Mouse (Mus musculus) stomach, embryonic 15.5 days (tissue): ENCODE measurements around the gene Ehd2. TPM values are rescaled to one million over a fixed set of nuclear protein-coding genes. Genes with fewer than 3 reads are reported as not detected.

Experiments
- ATAC-seq: fragments of 200-750 bp; cut with Nextera tagmentation; 2 replicates; pipeline ENCODE4 v1.8.0; 2017; ENCODE audit warnings: low read depth, moderate number of reproducible peaks, moderate TSS enrichment; ENCODE audit not compliant: insufficient read depth, low FRiP score
- H3K27ac ChIP-seq: fragments of 300-500 bp; sonication (generic); 2 replicates; pipeline ENCODE4 v1.5.1; 2015; ENCODE audit warnings: mild to moderate bottlenecking, inconsistent platforms
- H3K27me3 ChIP-seq: fragments of 300-500 bp; sonication (generic); replicated peaks from 2 replicates; pipeline ENCODE4 v1.6.1; 2015; ENCODE audit warnings: inconsistent platforms
- H3K36me3 ChIP-seq: fragments of 300-500 bp; sonication (generic); 2 replicates; pipeline ENCODE4 v1.6.1; 2015; ENCODE audit warnings: inconsistent platforms
- H3K4me1 ChIP-seq: fragments of 300-500 bp; sonication (generic); 2 replicates; pipeline ENCODE4 v1.6.1; 2015; ENCODE audit warnings: inconsistent platforms
- H3K4me2 ChIP-seq: fragments of 300-500 bp; sonication (generic); 2 replicates; pipeline ENCODE4 v1.6.1; 2015; ENCODE audit warnings: mild to moderate bottlenecking, inconsistent platforms
- H3K4me3 ChIP-seq: fragments of 300-500 bp; sonication (generic); replicated peaks from 2 replicates; pipeline ENCODE4 v1.5.1; 2015; ENCODE audit warnings: inconsistent platforms
- H3K9ac ChIP-seq: fragments of 300-500 bp; sonication (generic); 2 replicates; pipeline ENCODE4 v1.6.1; 2015; ENCODE audit warnings: inconsistent platforms
- H3K9me3 ChIP-seq: fragments of 300-500 bp; sonication (generic); 2 replicates; pipeline ENCODE4 v1.6.1; 2016; ENCODE audit warnings: inconsistent platforms
- WGBS: fragments of 180-500 bp; shearing (Covaris S2); methylation state at CpG from one replicate; pipeline ENCODE4 v1.1.7; 2015; 5-methylcytosine and 5-hydroxymethylcytosine counted together
- polyA plus RNA-seq: library from polyadenylated mRNA; unstranded; fragments of >200 nt; fragmentation: Nextera tagmentation; extraction: Ambion mirVana; gene quantifications from 2 replicates; pipeline ENCODE4 v1.2.1, GENCODE M21; 2015

The Ehd2 gene
- polyA plus RNA-seq, 1 experiment from 2014 or later, result 49.6 TPM

DNA sequence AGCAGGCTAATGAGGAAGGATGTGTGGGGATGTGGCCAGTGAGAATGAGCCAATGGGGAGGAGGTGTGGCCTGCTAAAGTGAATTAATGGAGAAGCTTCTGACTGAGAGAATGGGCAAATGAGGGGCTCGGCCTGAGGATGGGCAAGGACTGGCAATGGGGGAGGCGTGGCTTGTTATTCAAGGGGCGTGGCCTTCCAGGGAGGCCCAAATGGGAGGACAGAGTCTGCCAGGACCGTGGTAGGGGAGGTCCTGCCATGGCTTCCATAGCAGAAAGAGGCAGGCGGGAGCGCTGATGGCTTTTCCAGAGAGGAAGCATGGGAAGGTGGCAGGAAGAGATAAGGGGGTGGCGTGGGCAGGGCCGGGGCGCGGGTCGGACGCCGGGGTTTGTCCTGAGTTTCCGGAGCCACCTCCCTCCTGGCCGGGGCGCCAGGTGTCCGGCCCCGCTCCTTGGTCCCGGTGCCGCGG is 12.4 kb downstream of the Ehd2 start:
- WGBS, result 15% methylated on average over 21 of the region's 21 CpGs
- Histone ChIP-seq H3K9me3 (no peaks in the 10 kb centered on the region), H3K4me2 (peak overlapping the region; percentile 42), H3K4me1 (0 out of 2 replicates have a peak, but pooled peaks cover 6% of the 10 kb centered on the region), H3K4me3 (peak overlapping the region; percentile 17; the same call in 1 of the 2 replicates), H3K36me3 (peaks cover 48% of the 10 kb centered on the region), H3K27me3 (0 out of 2 replicates have a peak, but pooled peaks cover 3% of the 10 kb centered on the region), H3K27ac (peak overlapping the region; percentile 44; the same call in 1 of the 2 replicates), H3K9ac (no peak overlapping the region)
- ATAC-seq, result peak; percentile 54

DNA sequence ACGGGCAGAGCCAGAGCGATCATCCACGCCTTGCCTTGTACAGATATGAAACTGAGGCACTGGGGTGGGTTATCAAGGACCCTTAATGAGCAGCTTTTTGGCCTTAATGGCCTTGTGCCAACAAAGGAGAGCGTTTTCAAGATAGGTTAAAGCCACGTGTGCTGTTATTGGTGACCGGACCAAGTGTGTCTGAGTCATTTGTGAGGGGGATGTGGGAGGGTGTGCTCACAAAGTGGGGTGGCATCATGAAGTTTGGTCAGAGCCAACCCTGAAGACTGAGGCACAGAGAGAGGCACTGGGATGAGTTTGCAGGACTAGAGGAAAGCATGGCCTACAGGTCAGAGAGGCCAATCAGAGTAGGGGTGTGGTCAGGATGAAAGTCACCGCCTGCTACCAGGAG is 12.9 kb downstream of the Ehd2 start:
- Histone ChIP-seq H3K27me3 (0 out of 2 replicates have a peak, but pooled peaks cover 3% of the 10 kb centered on the region), H3K4me2 (no peak overlapping the region), H3K36me3 (peaks cover 50% of the 10 kb centered on the region), H3K9me3 (no peaks in the 10 kb centered on the region), H3K9ac (no peak overlapping the region), H3K4me3 (no peak overlapping the region), H3K4me1 (peaks cover 8% of the 10 kb centered on the region; the same call in 1 of the 2 replicates), H3K27ac (no peak overlapping the region)
- 0 out of 2 replicates have a peak, but pooled peaks have one; percentile 19 for ATAC-seq
- WGBS, result 88% methylated on average over 7 of the region's 7 CpGs

DNA sequence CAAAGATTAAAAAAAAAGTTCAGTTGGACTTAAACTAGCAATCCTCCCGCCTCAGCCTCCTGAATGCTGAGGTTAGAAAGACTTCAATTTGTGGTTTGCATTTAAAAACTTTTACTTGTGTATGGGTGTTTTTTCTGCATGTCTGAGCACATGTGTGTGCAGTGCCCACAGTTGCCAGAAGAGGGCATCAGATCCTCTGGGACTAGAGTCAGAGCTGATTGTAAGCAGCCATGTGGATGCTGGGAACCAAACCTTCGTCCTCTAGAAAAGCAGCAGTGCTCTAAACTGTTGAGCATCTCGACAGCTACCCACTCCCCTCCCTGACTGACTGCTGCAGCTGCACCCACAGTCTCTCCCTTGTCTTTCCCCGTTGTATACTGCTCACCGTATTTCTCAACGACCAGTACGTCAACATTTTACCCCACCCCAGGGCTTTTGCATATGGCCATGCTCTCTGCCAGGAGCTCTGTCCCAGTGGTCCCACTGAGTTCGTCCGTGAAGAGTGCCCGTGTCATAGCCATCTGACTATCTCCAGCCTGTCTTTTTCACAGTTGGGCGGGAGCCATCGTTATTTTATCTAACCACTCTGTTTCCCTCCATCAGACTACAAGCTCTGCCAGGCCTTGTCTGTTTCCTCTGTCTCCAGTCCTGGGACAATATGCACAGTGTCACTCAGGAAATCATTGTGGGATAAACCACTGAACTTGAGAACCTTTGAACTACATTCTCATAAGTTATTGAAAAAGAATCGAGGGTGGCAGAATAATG is 13.9 kb downstream of the Ehd2 start:
- ATAC-seq, result no peak

DNA sequence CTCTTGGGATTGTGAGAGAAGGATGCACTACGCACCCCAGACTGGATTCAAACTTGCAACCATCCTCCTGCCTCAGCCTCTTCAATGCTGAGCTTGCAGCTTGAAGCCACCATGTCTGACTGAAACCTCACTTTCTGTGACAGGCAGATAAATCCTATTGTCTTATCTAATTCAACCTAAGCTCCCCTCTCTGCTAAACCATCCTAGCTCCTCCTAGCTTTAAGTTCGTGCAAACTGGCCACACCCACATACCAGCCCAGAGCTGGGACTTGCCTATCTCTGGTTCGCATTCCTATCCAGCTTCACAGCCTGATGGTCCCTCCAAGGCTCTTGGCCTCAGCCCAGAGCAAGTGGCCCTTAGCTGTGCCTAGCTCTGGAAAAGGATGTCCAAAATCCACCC is 15.0 kb downstream of the Ehd2 start:
- H3K4me2 ChIP-seq, result no peak overlapping the region
- H3K9me3 ChIP-seq, result no peaks in the 10 kb centered on the region
- no peak overlapping the region for H3K27ac ChIP-seq
- H3K4me3 ChIP-seq, result no peak overlapping the region
- ATAC-seq, result peak; percentile 24; the same call in 1 of the 2 replicates
- no peak overlapping the region for H3K9ac ChIP-seq
- peaks cover 42% of the 10 kb centered on the region for H3K36me3 ChIP-seq
- H3K4me1 ChIP-seq, result peaks cover 25% of the 10 kb centered on the region
- H3K27me3 ChIP-seq, result 0 out of 2 replicates have a peak, but pooled peaks cover 2% of the 10 kb centered on the region
- 67% methylated on average over 3 of the region's 3 CpGs for WGBS

More for the DNA sequence above, 13.9 kb downstream of the Ehd2 start:
- Histone ChIP-seq H3K9me3 (no peaks in the 10 kb centered on the region), H3K4me3 (no peak overlapping the region), H3K4me2 (no peak overlapping the region), H3K36me3 (peaks cover 50% of the 10 kb centered on the region), H3K9ac (no peak overlapping the region), H3K27me3 (0 out of 2 replicates have a peak, but pooled peaks cover 3% of the 10 kb centered on the region), H3K4me1 (peaks cover 17% of the 10 kb centered on the region), H3K27ac (no peak overlapping the region)
- 85% methylated on average over 13 of the region's 13 CpGs for WGBS

DNA sequence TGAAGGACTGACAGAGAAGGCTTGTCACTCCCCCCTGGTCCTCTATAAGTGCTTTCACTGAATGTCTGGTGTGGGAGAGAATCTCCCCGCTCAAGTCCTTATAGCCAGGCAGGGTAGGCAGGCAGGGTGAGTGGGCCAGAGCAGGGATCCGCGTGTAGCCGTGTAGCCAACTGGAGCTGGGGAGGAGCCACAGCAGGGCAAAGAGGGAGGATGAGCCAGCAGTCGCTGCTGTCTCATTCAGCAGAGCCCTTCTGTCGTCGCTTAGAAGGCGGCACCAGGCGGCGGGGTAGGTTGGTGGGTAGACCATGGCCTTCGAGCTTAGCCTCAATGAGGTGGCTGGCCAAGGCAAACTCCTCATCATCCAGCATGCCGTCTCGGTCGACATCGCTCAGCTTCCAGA is 17.4 kb downstream of the Ehd2 start:
- no peak overlapping the region for H3K9ac ChIP-seq
- ATAC-seq, result no peak
- H3K36me3 ChIP-seq, result peaks cover 30% of the 10 kb centered on the region
- H3K9me3 ChIP-seq, result no peaks in the 10 kb centered on the region
- 80% methylated on average over 15 of the region's 15 CpGs for WGBS
- no peak overlapping the region for H3K4me3 ChIP-seq
- no peak overlapping the region for H3K27ac ChIP-seq
- peaks cover 27% of the 10 kb centered on the region for H3K4me1 ChIP-seq
- no peak overlapping the region for H3K4me2 ChIP-seq
- no peaks in the 10 kb centered on the region for H3K27me3 ChIP-seq

DNA sequence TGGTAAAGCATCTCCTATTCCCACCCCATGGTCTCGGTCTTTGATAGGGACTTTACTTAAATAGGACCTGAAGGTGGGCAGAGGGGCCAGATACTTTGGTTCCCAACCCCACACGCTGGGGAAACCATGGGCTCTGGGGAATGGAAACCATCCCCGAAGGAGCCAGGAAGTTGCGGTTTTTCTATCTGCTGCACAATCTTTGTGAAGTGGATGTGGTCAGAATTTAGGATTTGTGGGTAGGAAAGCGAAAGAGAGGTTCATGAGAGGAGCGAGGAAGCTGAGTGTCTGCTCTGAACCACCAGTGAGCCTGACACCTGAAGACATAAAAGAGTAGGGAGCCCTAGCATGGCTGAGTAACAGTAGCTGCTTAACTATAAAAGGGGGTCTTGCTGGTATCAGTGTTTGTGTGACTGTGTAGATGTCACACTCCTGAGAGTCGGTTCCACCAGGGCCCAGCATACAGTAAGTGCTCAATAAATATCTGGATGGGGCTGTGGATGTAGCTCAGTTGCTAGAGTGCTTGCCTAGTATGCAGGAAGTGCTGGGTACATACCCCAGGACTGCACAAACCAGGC is 18.1 kb downstream of the Ehd2 start:
- no peak for ATAC-seq
- Histone ChIP-seq H3K4me1 (peaks cover 32% of the 10 kb centered on the region), H3K4me3 (no peak overlapping the region), H3K9me3 (no peaks in the 10 kb centered on the region), H3K4me2 (peak overlapping the region; percentile 62), H3K27me3 (no peaks in the 10 kb centered on the region), H3K27ac (peak overlapping the region; percentile 77), H3K36me3 (peaks cover 26% of the 10 kb centered on the region), H3K9ac (no peak overlapping the region)
- 77% methylated on average over 7 of the region's 7 CpGs for WGBS

DNA sequence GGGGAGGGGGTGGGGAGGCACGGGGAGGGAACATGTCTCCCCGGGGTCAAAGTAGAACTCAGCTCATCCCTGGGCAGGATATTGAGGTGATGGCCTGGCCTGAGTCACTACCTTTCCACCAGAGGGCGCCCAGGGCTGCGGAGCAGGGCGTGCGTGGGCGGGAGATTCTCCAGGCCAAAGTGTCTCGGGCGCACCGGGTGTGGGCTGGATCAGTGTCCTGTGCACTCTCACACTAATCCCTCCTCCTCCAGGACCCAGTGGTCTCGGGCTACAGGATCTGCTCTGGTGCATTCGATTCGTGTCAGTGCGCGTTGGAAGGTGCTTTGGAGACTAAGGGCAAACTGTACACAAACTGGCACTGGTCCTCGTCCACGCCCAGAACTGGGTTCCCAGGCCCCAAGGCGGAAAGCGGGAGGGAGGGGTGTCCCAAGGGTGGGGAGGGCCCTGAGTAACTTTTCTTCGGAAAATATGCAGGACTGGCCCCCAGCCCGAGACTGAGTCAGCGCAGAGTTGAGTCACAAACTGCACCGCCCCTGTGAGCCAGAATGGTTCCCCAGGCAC is 18.9 kb downstream of the Ehd2 start:
- peaks cover 29% of the 10 kb centered on the region for H3K36me3 ChIP-seq
- H3K9me3 ChIP-seq, result no peaks in the 10 kb centered on the region
- H3K27me3 ChIP-seq, result no peaks in the 10 kb centered on the region
- peak overlapping the region; percentile 62 for H3K4me2 ChIP-seq
- no peak overlapping the region for H3K9ac ChIP-seq
- H3K27ac ChIP-seq, result peak overlapping the region; percentile 77
- WGBS, result 2% methylated on average over 23 of the region's 23 CpGs
- peak; percentile 67 for ATAC-seq
- peaks cover 36% of the 10 kb centered on the region for H3K4me1 ChIP-seq
- H3K4me3 ChIP-seq, result peak overlapping the region; percentile 28

DNA sequence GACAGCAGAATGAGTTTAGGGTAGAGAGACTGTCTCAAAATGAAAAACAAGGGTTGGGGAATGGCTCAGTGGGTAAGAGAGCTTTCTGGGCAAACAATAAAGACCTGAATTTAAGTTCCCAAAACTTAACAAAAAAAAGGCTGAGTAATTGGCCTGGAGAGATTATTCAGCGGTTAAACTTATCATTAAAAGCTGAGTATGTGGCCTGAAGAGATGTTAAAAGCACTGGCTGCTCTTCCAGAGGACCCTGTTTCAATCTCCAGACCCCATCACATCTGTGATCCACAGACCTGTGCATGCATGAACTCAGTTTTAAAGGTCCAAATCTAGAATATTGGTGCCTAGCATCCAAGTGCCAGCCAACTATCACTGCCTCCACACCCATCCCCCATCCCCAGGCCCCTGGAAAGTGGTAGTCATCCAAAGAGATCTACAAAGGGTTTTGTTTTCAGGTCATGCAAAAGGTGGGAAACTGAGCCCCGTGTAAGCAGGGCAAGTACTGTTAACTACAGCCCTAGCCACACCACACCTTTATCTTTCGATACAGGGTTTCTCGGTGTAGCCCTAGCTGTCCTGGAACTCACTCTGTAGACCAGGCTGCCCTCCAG is 19.6 kb downstream of the Ehd2 start:
- ATAC-seq, result no peak

DNA sequence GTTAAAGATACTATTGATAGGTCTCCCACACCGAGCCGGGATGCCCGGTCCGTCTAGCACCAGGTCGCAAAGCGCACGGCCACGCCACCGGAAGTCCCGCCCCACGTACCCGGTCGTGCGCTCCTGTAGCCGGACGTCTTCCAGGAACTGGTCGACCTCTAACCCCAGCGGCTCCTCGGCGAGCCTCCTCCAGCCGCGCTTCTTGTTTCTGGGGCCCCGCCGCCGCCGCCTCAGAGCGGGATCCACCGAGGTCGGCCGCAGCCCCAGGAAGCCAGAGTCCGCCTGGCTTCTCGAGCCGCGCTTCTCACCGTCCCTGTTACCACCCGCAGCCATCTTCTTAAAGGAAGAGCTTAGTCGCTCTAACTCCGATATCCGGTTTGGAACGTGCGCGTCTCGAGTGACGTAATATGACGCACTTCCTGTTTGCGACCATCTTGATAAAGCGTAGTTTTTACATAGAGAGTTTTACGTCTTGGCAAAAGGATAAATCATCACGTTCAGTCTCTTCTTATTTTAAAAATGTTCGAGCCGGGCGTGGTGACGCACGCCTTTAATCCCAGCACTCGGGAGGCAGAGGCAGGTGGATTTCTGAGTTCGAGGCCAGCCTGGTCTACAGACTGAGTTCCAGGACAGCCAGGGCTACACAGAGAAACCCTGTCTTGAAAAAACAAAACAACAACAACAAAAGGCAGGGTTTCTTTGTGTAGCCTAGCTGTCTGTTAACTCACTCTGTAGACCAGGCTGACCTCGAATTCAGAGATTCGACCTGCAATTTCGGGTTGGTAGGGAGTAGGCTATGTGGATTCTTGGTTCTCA is 21.4 kb downstream of the Ehd2 start, which contains the start of gene Nop53:
Gene Nop53 (minus strand): TSS at position 354 of the 816 bp plus-strand sequence.
- peak; percentile 86 for ATAC-seq
- Histone ChIP-seq H3K4me2 (peak within 1 kb of the TSS; percentile 75), H3K27ac (peak within 1 kb of the TSS; percentile 98), H3K4me1 (peaks cover 36% of the 10 kb centered on the region), H3K27me3 (no peaks in the 10 kb centered on the region), H3K9ac (peak within 1 kb of the TSS; percentile 78), H3K36me3 (peaks cover 38% of the 10 kb centered on the region), H3K9me3 (no peaks in the 10 kb centered on the region), H3K4me3 (peak within 1 kb of the TSS; percentile 88)
- 1% methylated on average over 59 of the region's 59 CpGs for WGBS

More for the DNA sequence above, 19.6 kb downstream of the Ehd2 start:
- peaks cover 36% of the 10 kb centered on the region for H3K4me1 ChIP-seq
- no peaks in the 10 kb centered on the region for H3K9me3 ChIP-seq
- 38% methylated on average over 4 of the region's 4 CpGs for whole genome bisulfite sequencing
- H3K4me2 ChIP-seq, result peak overlapping the region; percentile 62
- H3K4me3 ChIP-seq, result no peak overlapping the region
- peak overlapping the region; percentile 77 for H3K27ac ChIP-seq
- H3K9ac ChIP-seq, result no peak overlapping the region
- H3K27me3 ChIP-seq, result no peaks in the 10 kb centered on the region
- H3K36me3 ChIP-seq, result peaks cover 30% of the 10 kb centered on the region

DNA sequence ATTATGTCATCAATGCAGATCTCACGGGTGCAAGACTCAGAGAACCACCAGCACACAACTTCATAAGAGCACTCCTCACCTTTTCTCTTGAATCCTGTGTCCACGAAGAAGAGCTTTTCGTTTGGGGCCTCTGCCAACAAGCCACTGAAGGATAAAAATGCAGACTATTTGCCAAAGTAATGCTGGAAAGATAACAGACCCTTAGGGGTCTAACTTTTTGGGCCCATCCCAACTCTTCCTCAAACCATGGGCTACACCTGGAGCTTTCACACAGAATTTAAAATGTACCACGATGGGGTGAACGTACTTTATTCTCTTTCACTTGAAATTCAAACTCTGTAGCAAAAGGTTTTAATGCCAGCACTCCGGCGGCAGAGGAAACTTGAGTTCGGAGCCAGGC is 22.2 kb downstream of the Ehd2 start:
- Histone ChIP-seq H3K9me3 (no peaks in the 10 kb centered on the region), H3K9ac (peak overlapping the region; percentile 78), H3K4me1 (peaks cover 36% of the 10 kb centered on the region), H3K27ac (peak overlapping the region; percentile 98), H3K4me3 (peak overlapping the region; percentile 88), H3K4me2 (peak overlapping the region; percentile 75), H3K27me3 (no peaks in the 10 kb centered on the region), H3K36me3 (peaks cover 45% of the 10 kb centered on the region)
- no peak for ATAC-seq
- WGBS, result 6% methylated on average over 8 of the region's 8 CpGs

DNA sequence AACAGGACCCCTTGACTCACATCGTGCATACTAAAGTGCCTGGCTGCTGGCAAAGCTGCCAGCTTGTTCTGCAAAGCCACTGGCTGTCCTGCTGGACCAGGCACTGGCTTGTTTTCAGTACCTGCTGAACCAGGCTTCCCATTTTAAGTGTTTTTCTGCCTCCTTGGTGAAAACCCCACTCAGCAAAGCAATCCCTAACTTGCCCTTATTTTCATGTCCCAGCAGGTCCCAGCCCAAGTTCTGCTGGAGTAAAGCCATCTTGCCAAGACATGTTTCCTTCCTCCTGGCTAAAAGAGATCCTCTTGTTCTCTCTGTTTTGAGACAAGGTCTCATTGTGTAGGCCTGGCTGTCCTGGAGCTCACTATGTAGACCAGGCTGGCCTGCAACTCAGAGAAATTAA is 23.1 kb downstream of the Ehd2 start:
- no peak for ATAC-seq
- no peak overlapping the region for H3K9ac ChIP-seq
- H3K9me3 ChIP-seq, result no peaks in the 10 kb centered on the region
- 69% methylated on average over 1 of the region's 1 CpGs for WGBS
- H3K4me1 ChIP-seq, result peaks cover 33% of the 10 kb centered on the region
- H3K27ac ChIP-seq, result 0 out of 2 replicates have a peak overlapping the region, but pooled peaks have one; percentile 54
- H3K4me3 ChIP-seq, result 0 out of 2 replicates have a peak overlapping the region, but pooled peaks have one; percentile 3
- H3K36me3 ChIP-seq, result peaks cover 50% of the 10 kb centered on the region
- peak overlapping the region; percentile 16; the same call in 1 of the 2 replicates for H3K4me2 ChIP-seq
- H3K27me3 ChIP-seq, result no peaks in the 10 kb centered on the region
